Mouse (Mus musculus): ENCODE data around the gene Plekhg4.

The Plekhg4 gene

DNA sequence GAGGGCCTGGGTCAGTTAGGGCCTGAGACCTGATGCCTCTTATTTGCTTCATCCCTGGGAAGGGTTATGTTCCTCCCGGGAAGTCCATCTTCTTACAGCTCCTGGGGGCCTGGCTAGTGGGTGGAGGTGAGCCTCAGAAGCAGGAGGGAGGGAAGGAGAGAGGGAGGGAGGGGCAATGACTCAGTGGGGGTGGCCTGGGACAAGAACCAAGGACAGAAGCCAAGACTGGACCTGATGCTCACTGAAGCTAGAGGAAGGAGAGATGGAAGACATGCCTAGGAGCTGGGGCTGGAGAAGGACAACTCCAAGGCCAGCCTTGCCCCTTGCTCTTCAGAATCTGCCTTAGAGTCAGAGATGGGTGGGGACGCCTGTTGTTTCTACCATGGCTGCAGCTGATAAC is at the start of gene Plekhg4:
Gene Plekhg4, plus strand, starts transcription at position 243 of the 400 bp plus-strand sequence.
- DNase-seq: no peak

DNA sequence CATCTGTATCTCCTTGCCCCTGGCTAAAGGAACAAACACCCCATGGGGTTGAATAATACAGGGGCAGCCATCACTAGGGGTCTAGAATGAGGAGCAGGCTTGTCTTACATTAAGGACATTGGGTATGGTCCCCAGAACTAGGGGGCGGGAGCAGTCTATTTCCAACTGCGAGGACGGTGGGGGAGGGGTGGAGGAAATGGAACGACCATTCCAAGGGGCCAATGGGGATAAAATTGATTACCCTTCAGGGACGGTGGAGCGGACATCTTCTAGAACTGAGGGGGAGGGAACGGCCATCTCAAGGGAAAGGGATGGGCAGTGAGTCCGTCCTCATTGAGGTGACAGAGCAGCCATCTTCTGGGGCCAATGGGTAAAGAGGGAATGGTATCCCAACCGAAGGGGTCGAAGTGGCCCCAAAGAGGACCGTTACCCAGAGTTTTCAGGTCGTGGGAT is 47.4 kb upstream of the Plekhg4 start:
- peak; percentile 59 for DNase-seq

DNA sequence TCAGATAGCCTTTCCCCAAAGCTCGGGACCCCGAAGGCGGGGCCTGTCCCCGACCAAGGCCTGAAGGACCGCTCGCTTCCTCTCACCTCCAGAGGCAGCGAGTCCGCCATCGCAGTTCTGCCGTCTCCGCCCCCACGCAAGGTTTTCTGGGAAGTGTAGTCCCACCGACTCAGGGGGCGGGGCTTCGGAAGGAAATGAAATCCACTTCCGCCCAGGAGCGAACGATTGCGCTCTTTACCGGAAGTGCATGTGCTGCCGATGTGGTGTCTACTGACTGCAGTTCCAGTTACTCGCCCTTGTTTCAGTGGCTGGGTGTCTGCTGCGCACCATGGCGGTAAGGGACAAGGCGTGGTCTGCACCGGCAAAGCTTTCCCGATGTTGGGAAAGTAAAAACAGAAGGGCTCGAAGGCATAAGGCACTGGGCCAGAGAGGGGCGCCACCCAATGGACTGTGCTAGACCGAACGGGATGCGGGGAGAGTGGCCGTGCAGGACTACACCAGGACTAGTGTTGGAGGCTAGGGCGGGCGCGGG is 46.9 kb upstream of the Plekhg4 start, which contains the start of the genes Lrrc29 and Tmem208:
Gene Lrrc29, minus strand, starts transcription at position 138 of the 532 bp plus-strand sequence.
Gene Tmem208, plus strand, starts transcription at position 214 of the 532 bp plus-strand sequence.
- DNase-seq: peak; percentile 98

GRCm38 (mm10) chr8:105326968-105327367 is 46.1 kb upstream of the Plekhg4 start:
- DNase-seq: no peak

- no peak for DNase-seq
These were observed 42.7 kb upstream of the Plekhg4 start for GRCm38 (mm10) chr8:105330325-105330724.

GRCm38 (mm10) chr8:105331469-105331868 is 41.6 kb upstream of the Plekhg4 start:
- no peak for DNase-seq

- DNase-seq: no peak
These were observed 41.1 kb upstream of the Plekhg4 start for GRCm38 (mm10) chr8:105331931-105332330.

- no peak for DNase-seq
These were observed 40.6 kb upstream of the Plekhg4 start for GRCm38 (mm10) chr8:105332523-105332922.

- DNase-seq: peak; percentile 27
These were observed 36.5 kb upstream of the Plekhg4 start for GRCm38 (mm10) chr8:105336373-105337130.

GRCm38 (mm10) chr8:105338992-105339391 is 34.1 kb upstream of the Plekhg4 start:
- no peak for DNase-seq

DNA sequence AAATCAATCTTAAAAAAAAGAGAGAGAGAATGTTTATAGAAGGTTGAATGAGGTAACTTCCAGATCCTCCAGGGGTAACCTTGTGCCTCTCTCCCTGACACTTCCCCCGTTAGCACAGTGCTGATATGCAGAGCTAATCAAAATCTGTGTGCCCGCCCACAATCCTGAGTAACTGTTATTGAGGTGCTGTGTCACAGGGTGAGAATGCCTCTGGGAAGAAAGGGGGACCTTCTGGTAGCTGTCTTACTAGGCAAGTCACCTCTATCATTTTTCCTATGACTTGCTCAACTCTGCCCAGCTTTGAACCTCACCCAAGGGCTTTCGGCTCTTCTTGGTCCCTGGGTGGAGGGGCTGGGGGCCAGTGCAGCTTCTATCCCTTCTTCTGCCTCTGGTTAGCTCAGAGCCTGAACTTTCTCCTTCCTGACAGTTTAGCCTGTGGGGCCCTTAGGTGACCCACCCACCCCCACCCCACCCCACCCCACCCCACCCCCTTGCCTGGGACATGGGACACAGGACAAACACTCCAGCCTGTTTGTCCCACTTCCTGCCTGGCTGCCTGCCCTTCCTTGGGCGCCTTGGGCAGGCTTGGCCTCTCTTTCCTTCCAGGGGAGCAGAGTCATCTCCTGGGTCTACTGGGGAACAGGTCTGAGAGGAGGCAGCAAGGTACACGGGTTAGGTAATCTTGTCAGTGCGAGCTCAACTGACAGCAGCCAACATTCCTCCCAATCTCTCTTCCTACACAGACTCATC is 33.0 kb upstream of the Plekhg4 start:
- no peak for DNase-seq

- DNase-seq: no peak
These were observed 31.7 kb upstream of the Plekhg4 start for GRCm38 (mm10) chr8:105341399-105341798.

DNA sequence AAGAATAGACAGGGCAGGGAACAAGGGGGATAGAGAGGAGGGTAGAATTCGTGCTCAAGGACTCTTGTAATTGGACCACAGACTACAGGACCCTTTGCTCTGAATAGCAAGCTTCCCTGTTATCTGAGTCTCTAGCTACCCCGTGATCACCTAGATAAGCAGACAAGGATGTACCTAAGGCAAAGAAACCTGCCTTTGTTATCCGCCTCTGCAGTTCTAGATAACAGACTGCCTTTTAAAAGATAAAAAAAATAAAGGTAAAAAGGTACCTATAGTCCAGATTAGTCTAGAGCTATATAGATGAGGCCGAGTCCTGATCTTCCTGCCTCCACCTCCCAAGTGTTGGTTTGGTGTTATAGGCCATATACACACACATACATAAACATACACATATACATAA is 30.3 kb upstream of the Plekhg4 start:
- DNase-seq: no peak

- no peak for DNase-seq
These were observed 29.1 kb upstream of the Plekhg4 start for GRCm38 (mm10) chr8:105343791-105344574.

GRCm38 (mm10) chr8:105345061-105345975 is 27.8 kb upstream of the Plekhg4 start:
- DNase-seq: no peak

GRCm38 (mm10) chr8:105346611-105347427 is 26.3 kb upstream of the Plekhg4 start:
- peak; percentile 68 for DNase-seq

GRCm38 (mm10) chr8:105347428-105348221 is 25.4 kb upstream of the Plekhg4 start, which contains the start of gene Fhod1:
Gene Fhod1 (minus strand): TSS chr8:105347953.
- DNase-seq: peak; percentile 99

- peak; percentile 90 for DNase-seq
These were observed 24.5 kb upstream of the Plekhg4 start, which contains the start of gene Slc9a5 for GRCm38 (mm10) chr8:105348450-105349095. Gene Slc9a5 (plus strand): TSS chr8:105348843.

Measured in embryo, embryonic 11 days (tissue).